Mouse (Mus musculus) embryonic facial prominence, embryonic 11.5 days (tissue): ENCODE measurements at regions not wholly inside any gene's neighbourhood (a gene's known extent, or its start where the extent isn't known, plus 50 kb on each side); places are given as distances from the start of the nearest gene placed in this dataset.

Source experiments
- ATAC-seq: fragments of 200-750 bp; cut with Nextera tagmentation; replicated peaks from 2 replicates; pipeline ENCODE4 v1.8.0; 2017; ENCODE audit warnings: low read depth; ENCODE audit not compliant: insufficient number of reproducible peaks, low FRiP score, low TSS enrichment
- DNase-seq: peaks from one replicate; pipeline ENCODE4 v3.0.0-alpha.2; 2015; ENCODE audit warnings: low spot score
- H3K27ac ChIP-seq: fragments of 300-500 bp; sonication (generic); replicated peaks from 2 replicates; pipeline ENCODE4 v1.5.1; 2014; ENCODE audit warnings: mild to moderate bottlenecking, low read depth, low read length, control low read depth
- H3K27me3 ChIP-seq: fragments of 300-500 bp; sonication (generic); 2 replicates; pipeline ENCODE4 v1.6.1; 2014; ENCODE audit warnings: mild to moderate bottlenecking, low read length, moderate library complexity, mixed read lengths; ENCODE audit not compliant: control insufficient read depth, insufficient read depth
- H3K36me3 ChIP-seq: fragments of 300-500 bp; sonication (generic); replicated peaks from 2 replicates; pipeline ENCODE4 v1.6.1; 2014; ENCODE audit warnings: low read depth, mild to moderate bottlenecking, low read length, moderate library complexity, mixed read lengths; ENCODE audit not compliant: control insufficient read depth, insufficient read depth
- H3K4me1 ChIP-seq: fragments of 300-500 bp; sonication (generic); 2 replicates; pipeline ENCODE4 v1.6.1; 2014; ENCODE audit warnings: low read length, mixed read lengths; ENCODE audit not compliant: control insufficient read depth, insufficient read depth
- H3K4me2 ChIP-seq: fragments of 300-500 bp; sonication (generic); 2 replicates; pipeline ENCODE4 v1.6.1; 2014; ENCODE audit warnings: low read depth, mild to moderate bottlenecking, control low read depth, low read length, moderate library complexity
- H3K4me3 ChIP-seq: fragments of 300-500 bp; sonication (generic); 2 replicates; pipeline ENCODE4 v1.5.1; 2014; ENCODE audit warnings: low read depth, low read length, control low read depth
- H3K9ac ChIP-seq: fragments of 300-500 bp; sonication (generic); replicated peaks from 2 replicates; pipeline ENCODE4 v1.6.1; 2014; ENCODE audit warnings: mild to moderate bottlenecking, control low read depth, low read length
- H3K9me3 ChIP-seq: fragments of 300-500 bp; sonication (generic); replicated peaks from 2 replicates; pipeline ENCODE4 v1.6.1; 2016; ENCODE audit warnings: mild to moderate bottlenecking, low read length, inconsistent platforms, mixed read lengths; ENCODE audit not compliant: control insufficient read depth
- WGBS: fragments of 180-500 bp; shearing (Covaris S2); extraction: QIAGEN DNeasy Blood & Tissue Kit; methylation state at CpG from one replicate; pipeline ENCODE4 v1.1.7; 2014; 5-methylcytosine and 5-hydroxymethylcytosine counted together

GRCm38 (mm10) chr1:158057789-158058188, 298.3 kb downstream of the Brinp2 start:
- Histone ChIP-seq H3K27me3 (no peaks in the 10 kb centered on the region), H3K9me3 (no peaks in the 10 kb centered on the region), H3K4me2 (no peak overlapping the region), H3K4me1 (no peaks in the 10 kb centered on the region), H3K4me3 (no peak overlapping the region), H3K36me3 (no peaks in the 10 kb centered on the region), H3K9ac (no peak overlapping the region), H3K27ac (no peak overlapping the region)
- ATAC-seq (no peak), DNase-seq (no peak)

GRCm38 (mm10) chr1:158061995-158062394, 294.1 kb downstream of the Brinp2 start:
- Histone ChIP-seq H3K27ac (no peak overlapping the region), H3K4me2 (no peak overlapping the region), H3K36me3 (no peaks in the 10 kb centered on the region), H3K4me3 (no peak overlapping the region), H3K9me3 (no peaks in the 10 kb centered on the region), H3K4me1 (no peaks in the 10 kb centered on the region), H3K9ac (no peak overlapping the region), H3K27me3 (no peaks in the 10 kb centered on the region)
- WGBS = 85% methylated on average over 6 of the region's 6 CpGs
- no peak for DNase-seq
- no peak for ATAC-seq

GRCm38 (mm10) chr1:158082181-158082580, 273.9 kb downstream of the Brinp2 start:
- Histone ChIP-seq H3K36me3 (no peaks in the 10 kb centered on the region), H3K27me3 (no peaks in the 10 kb centered on the region), H3K9me3 (no peaks in the 10 kb centered on the region), H3K27ac (no peak overlapping the region), H3K4me1 (no peaks in the 10 kb centered on the region), H3K9ac (no peak overlapping the region), H3K4me2 (no peak overlapping the region), H3K4me3 (no peak overlapping the region)
- ATAC-seq = no peak
- 83% methylated on average over 1 of the region's 1 CpGs for WGBS
- DNase-seq = no peak

- WGBS = 85% methylated on average over 3 of the region's 3 CpGs
- Histone ChIP-seq H3K4me1 (no peaks in the 10 kb centered on the region), H3K4me2 (no peak overlapping the region), H3K9me3 (no peaks in the 10 kb centered on the region), H3K9ac (no peak overlapping the region), H3K27me3 (no peaks in the 10 kb centered on the region), H3K36me3 (no peaks in the 10 kb centered on the region), H3K27ac (no peak overlapping the region), H3K4me3 (no peak overlapping the region)
- DNase-seq (no peak), ATAC-seq (no peak)
Measured at GRCm38 (mm10) chr1:158085856-158086255, 270.3 kb downstream of the Brinp2 start.

- no peak overlapping the region for H3K4me2 ChIP-seq
- DNase-seq = no peak
- 85% methylated on average over 4 of the region's 4 CpGs for WGBS
- no peak for ATAC-seq
- H3K27me3 ChIP-seq = no peaks in the 10 kb centered on the region
- H3K27ac ChIP-seq = no peak overlapping the region
- H3K9ac ChIP-seq = no peak overlapping the region
- no peaks in the 10 kb centered on the region for H3K4me1 ChIP-seq
- H3K4me3 ChIP-seq = no peak overlapping the region
- no peaks in the 10 kb centered on the region for H3K36me3 ChIP-seq
- H3K9me3 ChIP-seq = no peaks in the 10 kb centered on the region
Measured at GRCm38 (mm10) chr1:158097500-158097899, 258.6 kb downstream of the Brinp2 start.

- Histone ChIP-seq H3K36me3 (no peaks in the 10 kb centered on the region), H3K4me1 (no peaks in the 10 kb centered on the region), H3K27ac (no peak overlapping the region), H3K4me2 (no peak overlapping the region), H3K9ac (no peak overlapping the region), H3K27me3 (no peaks in the 10 kb centered on the region), H3K4me3 (no peak overlapping the region), H3K9me3 (no peaks in the 10 kb centered on the region)
- DNase-seq (no peak), ATAC-seq (no peak)
- 90% methylated on average over 2 of the region's 2 CpGs for WGBS
Measured at GRCm38 (mm10) chr1:158119708-158120107, 236.4 kb downstream of the Brinp2 start.

- Histone ChIP-seq H3K27ac (no peak overlapping the region), H3K36me3 (no peaks in the 10 kb centered on the region), H3K4me1 (no peaks in the 10 kb centered on the region), H3K27me3 (no peaks in the 10 kb centered on the region), H3K4me2 (no peak overlapping the region), H3K4me3 (no peak overlapping the region), H3K9ac (no peak overlapping the region), H3K9me3 (no peaks in the 10 kb centered on the region)
- 70% methylated on average over 3 of the region's 3 CpGs for WGBS
- DNase-seq = peak; percentile 21
- no peak for ATAC-seq
Measured at GRCm38 (mm10) chr1:158124902-158125301, 231.2 kb downstream of the Brinp2 start.

GRCm38 (mm10) chr1:158126272-158126671, 229.9 kb downstream of the Brinp2 start:
- H3K9ac ChIP-seq = no peak overlapping the region
- ATAC-seq (no peak), DNase-seq (no peak)
- 86% methylated on average over 2 of the region's 2 CpGs for WGBS
- H3K4me3 ChIP-seq = no peak overlapping the region
- no peak overlapping the region for H3K27ac ChIP-seq
- H3K9me3 ChIP-seq = no peaks in the 10 kb centered on the region
- no peak overlapping the region for H3K4me2 ChIP-seq
- H3K36me3 ChIP-seq = no peaks in the 10 kb centered on the region
- H3K27me3 ChIP-seq = no peaks in the 10 kb centered on the region
- no peaks in the 10 kb centered on the region for H3K4me1 ChIP-seq
